In the genomic region with DNA sequence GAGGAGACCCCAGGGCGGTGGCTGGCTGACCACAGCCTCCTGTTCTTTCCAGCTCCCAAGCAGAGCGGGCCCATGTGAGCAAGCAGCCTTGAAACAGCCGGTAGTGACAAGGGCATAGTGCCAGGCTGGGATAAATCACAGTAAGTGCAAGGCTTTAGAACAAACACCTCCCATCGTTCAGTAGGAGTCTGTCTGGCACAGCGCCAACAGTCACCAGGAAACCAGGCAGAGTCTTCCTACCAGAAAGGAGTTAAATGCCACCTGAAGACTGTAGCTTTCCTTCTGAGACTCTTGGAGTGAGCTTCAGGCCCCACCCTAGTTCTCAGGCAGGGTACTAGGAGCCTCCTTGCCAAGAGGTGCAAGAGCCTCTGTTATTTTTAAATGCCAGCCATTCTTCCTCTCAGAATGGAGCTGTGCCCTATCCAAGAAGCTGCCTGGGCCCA, we compare ENCODE assay signal across 9 mouse cellular contexts.
A peak's percentile ranks its signal among the peaks of the same experiment; 100 is the strongest.
DNase-seq lines count a peak whose midpoint lies in the region; ATAC-seq and TF ChIP-seq lines count a peak whose summit lies in the region.
"Had no signal": no experiment of that assay in that cellular context is flagged by ENCODE, and none has a peak within 500 bp of the region (broad histone marks: within the 10 kb centered on the region; RNA-seq: fewer than 3 reads in every experiment).

No protein-coding gene starts in this region.

- 0 out of 2 replicates have a peak overlapping the region, but pooled peaks have one; percentile 16 for H3K4me2 ChIP-seq in forebrain, embryonic 14.5 days (ENCODE audit: low read length)
- H3K4me2 ChIP-seq in hindbrain, postnatal 0 days (ENCODE audit: low read depth, low read length), result no peak overlapping the region
- H3K4me2 ChIP-seq in stomach, embryonic 15.5 days, result no peak overlapping the region
- H3K4me2 ChIP-seq: liver, embryonic 15.5 days had no signal

- peak; percentile 94 for DNase-seq in adrenal gland, postnatal 14 days
- peak; percentile 93 for DNase-seq in forebrain, embryonic 14.5 days (ENCODE audit: low spot score)
- peak; percentile 85 for DNase-seq in hindbrain, postnatal 0 days (ENCODE audit: low spot score)
- peak; percentile 63 to 78 for DNase-seq in layer of hippocampus, postnatal 25 days (ENCODE audit: extremely low spot score in 1 of 2, low spot score in 1 of 2)
- DNase-seq in lung, postnatal 4 days, result peak; percentile 70 to 77

- H3K27ac ChIP-seq in forebrain, embryonic 14.5 days (ENCODE audit: low read depth, low read length), result peak overlapping the region; percentile 97
- peak overlapping the region; percentile 82 for H3K27ac ChIP-seq in hindbrain, postnatal 0 days
- peak overlapping the region; percentile 31 for H3K27ac ChIP-seq in stomach, embryonic 15.5 days
- H3K27ac ChIP-seq: liver, embryonic 15.5 days had no signal

- H3K9ac ChIP-seq in forebrain, embryonic 14.5 days (ENCODE audit: low read length), result peak overlapping the region; percentile 37
- no peak overlapping the region for H3K9ac ChIP-seq in hindbrain, postnatal 0 days (replicated peaks; ENCODE audit: low read length)
- H3K9ac ChIP-seq in stomach, embryonic 15.5 days, result no peak overlapping the region
- H3K9ac ChIP-seq: liver, embryonic 15.5 days had no signal

- H3K4me1 ChIP-seq in E14TG2a.4 (replicated peaks; ENCODE audit: low read depth, low read length), result peaks cover 68% of the 10 kb centered on the region
- peaks cover 36% of the 10 kb centered on the region for H3K4me1 ChIP-seq in forebrain, embryonic 14.5 days (ENCODE audit: control insufficient read depth, insufficient read depth, low read length)
- peaks cover 31% of the 10 kb centered on the region for H3K4me1 ChIP-seq in hindbrain, postnatal 0 days (ENCODE audit: insufficient read depth, low read length)
- H3K4me1 ChIP-seq in stomach, embryonic 15.5 days, result peaks cover 10% of the 10 kb centered on the region

- no peaks in the 10 kb centered on the region for H3K9me3 ChIP-seq in E14TG2a.4 (ENCODE audit: low read length)
- H3K9me3 ChIP-seq in forebrain, embryonic 14.5 days (replicated peaks; ENCODE audit: control insufficient read depth, low read length), result no peaks in the 10 kb centered on the region
- H3K9me3 ChIP-seq in hindbrain, postnatal 0 days (ENCODE audit: low read length), result no peaks in the 10 kb centered on the region
- no peaks in the 10 kb centered on the region for H3K9me3 ChIP-seq in stomach, embryonic 15.5 days
- H3K9me3 ChIP-seq: liver, embryonic 15.5 days had no signal

- H3K4me3 ChIP-seq in E14TG2a.4 (replicated peaks; ENCODE audit: low read length), result peak overlapping the region; percentile 49
- H3K4me3 ChIP-seq in forebrain, embryonic 14.5 days (ENCODE audit: low read depth, low read length), result no peak overlapping the region
- no peak overlapping the region for H3K4me3 ChIP-seq in hindbrain, postnatal 0 days (ENCODE audit: low read length)
- H3K4me3 ChIP-seq in stomach, embryonic 15.5 days (replicated peaks), result no peak overlapping the region
- H3K4me3 ChIP-seq: liver, embryonic 15.5 days had no signal

- WGBS in forebrain, embryonic 14.5 days, result 15% methylated on average over 5 of the region's 5 CpGs
- 17% methylated on average over 5 of the region's 5 CpGs for WGBS in hindbrain, postnatal 0 days
- 34% methylated on average over 5 of the region's 5 CpGs for WGBS in stomach, embryonic 15.5 days

- no peak for TF ChIP-seq CTCF in E14TG2a.4 (conservative IDR thresholded peaks at IDR 0.05; ENCODE audit: low read length)
- no peak for TF ChIP-seq CTCF in hindbrain, postnatal 0 days (IDR thresholded peaks at IDR 0.05; ENCODE audit: low read depth)

- ATAC-seq in forebrain, embryonic 14.5 days, result peak; percentile 71
- ATAC-seq in hindbrain, postnatal 0 days, result peak; percentile 68
- ATAC-seq in stomach, embryonic 15.5 days (ENCODE audit: insufficient read depth, low FRiP score, low read depth), result peak; percentile 61; the same call in 1 of the 2 replicates
- no peak for ATAC-seq in monocyte, adult 5-6 weeks (replicated peaks; ENCODE audit: insufficient number of reproducible peaks, low FRiP score, low TSS enrichment, poor library complexity, severe bottlenecking)

- no peaks in the 10 kb centered on the region for H3K36me3 ChIP-seq in E14TG2a.4 (ENCODE audit: insufficient read depth, low read length)
- H3K36me3 ChIP-seq in forebrain, embryonic 14.5 days (ENCODE audit: control insufficient read depth, insufficient read depth, low read length), result no peaks in the 10 kb centered on the region
- H3K36me3 ChIP-seq in hindbrain, postnatal 0 days (ENCODE audit: insufficient read depth, low read length), result no peaks in the 10 kb centered on the region
- H3K36me3 ChIP-seq in stomach, embryonic 15.5 days, result no peaks in the 10 kb centered on the region
- H3K36me3 ChIP-seq: liver, embryonic 15.5 days had no signal

- H3K27me3 ChIP-seq in E14TG2a.4 (ENCODE audit: insufficient read depth, low read length), result peaks cover 19% of the 10 kb centered on the region
- H3K27me3 ChIP-seq in forebrain, embryonic 14.5 days (replicated peaks; ENCODE audit: control insufficient read depth, insufficient read depth, low read length), result no peaks in the 10 kb centered on the region
- no peaks in the 10 kb centered on the region for H3K27me3 ChIP-seq in hindbrain, postnatal 0 days (ENCODE audit: insufficient read depth, low read length)
- no peaks in the 10 kb centered on the region for H3K27me3 ChIP-seq in stomach, embryonic 15.5 days (replicated peaks)

Comparison
In these comparisons a context has a peak if more than half of its experiments do, and no peak if none do; other contexts are left out.
1. H3K27ac ChIP-seq: peak in every context shown above with its lines; median percentile 97 in forebrain, embryonic 14.5 days; 82 in hindbrain, postnatal 0 days; 31 in stomach, embryonic 15.5 days.